Mouse (Mus musculus) mature B cell (primary cell): ENCODE results near the gene Dhodh.

Experiments
- in situ Hi-C: fragments of 300-500 bp; cut with MboI; formaldehyde crosslinking; loops from 2 replicates; pipeline ENCODE4 v1.14.3; 2019

Gene Dhodh

DNA sequence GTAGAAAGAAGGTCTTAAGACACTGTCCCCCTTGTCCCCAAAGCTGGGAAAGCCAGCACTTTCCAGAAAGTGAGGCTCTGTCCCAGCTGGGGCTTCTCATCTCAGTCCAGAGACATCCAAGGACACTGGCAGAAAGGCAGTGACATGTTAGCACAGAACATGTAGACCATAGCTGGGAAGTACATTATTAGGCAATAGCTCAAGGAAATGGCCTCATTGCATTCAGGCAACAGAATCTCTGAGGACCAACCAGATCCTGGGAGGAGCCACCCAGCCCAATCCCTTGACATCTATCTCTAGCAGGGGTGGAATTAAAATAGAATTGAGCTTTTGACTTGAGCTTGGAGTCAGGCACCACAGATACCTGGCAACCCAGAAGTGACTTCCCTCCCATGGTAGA, 22.8 kb downstream of the Dhodh start:
- in situ Hi-C loops, result no loop called here

DNA sequence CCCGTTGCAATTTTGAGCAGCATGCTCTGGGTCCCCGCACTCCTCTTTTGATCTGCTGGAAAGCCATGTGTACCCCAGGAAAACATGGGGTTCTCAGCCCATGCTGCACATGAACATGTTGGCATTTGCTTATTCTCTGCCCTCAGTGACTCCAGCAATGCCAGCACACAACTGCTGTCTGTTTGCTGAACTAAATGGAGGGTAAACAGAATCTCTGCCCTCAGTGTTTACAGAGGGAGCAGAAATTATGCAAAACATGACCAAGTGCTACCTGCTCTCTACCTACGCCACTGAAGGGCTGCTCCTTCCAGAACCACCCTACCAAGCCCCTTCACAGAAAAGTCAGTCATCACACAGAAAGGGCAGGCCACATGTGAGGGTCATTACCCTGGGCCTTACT, 23.6 kb downstream of the Dhodh start:
- in situ Hi-C loops, result no loop called here

DNA sequence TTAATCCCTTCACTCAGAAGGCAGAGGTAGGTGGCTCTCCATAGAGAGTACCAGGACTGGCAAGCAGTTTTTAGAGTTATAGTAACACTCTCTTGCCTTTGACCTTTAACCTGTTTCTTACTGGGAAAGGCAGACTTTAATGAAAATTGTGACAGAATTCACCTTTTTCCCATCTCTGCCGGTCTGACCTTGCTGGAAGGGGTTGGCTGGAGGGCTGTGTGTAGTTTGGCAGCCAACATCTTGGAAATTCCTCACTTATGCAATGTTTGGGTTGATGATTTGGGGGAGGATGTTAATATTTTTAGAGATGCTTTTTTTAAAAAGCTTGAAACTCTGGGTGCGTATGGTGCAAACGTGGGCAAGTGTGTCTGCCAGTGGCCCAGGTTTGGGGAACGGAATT, 24.2 kb downstream of the Dhodh start:
- in situ Hi-C loops, result no loop called here

DNA sequence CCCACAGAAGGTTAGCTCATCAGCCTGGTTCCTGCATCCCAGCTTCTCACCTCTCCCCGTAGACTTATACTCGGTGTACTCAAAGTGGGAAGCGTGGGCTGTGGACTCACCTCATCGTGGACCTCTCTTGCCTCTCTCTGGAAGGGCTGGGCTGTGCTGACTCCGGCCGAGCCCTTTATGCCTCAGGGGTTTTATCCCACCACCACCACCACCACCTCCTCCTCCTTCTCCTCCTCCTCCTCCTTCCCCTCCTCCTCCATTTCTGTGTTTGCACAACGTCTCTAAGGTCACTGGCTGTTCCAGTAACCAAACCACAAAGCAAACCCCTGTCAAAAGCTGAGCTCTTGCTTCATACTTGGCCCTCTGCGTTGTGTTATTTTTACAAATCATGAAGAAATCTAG, 29.6 kb downstream of the Dhodh start, which contains the start of gene Hp:
Gene Hp (minus strand): TSS at position 273 of the 402 bp plus-strand sequence.
- in situ Hi-C loops, result no loop called here

DNA sequence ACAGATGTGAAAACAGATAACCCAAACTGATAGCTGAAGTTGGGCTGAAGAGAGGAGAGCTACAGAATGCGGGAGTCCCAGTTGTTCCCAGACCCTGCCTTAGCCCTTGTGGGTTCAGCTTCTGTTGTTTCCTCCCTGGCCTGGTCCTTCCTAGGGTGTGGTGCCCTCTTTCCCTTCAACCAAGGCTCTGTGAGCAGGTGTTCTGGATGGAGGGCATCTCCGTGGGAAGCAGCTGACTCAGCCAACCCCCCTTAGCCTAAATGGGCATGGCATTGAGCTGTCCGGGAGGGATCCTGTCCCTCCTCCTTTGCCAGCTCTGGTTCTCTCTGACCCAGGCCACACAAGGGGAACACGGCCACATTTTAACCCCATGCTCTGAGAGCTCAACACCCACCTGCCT, 32.2 kb downstream of the Dhodh start:
- in situ Hi-C loops, result no loop called here

DNA sequence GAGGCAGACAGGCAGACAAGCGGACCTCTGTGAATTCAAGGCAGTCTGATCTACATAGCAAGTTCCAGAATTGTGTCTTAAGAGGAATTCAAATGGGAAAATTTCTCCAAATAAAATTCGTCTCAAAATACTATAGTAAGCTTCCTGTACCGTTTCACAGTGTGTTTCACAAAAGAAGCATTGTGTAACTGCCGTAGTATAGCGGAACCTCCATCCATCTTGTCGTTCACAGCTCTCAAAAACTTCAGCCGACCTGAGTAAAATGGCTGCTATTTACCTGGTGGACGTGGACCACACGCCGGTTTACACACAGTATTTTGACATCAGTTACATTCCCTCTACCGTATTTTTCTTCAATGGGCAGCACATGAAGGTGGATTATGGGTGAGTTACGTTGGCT, 37.3 kb downstream of the Dhodh start:
- in situ Hi-C loops, result loop anchor here (25.0 kb wide), 1 partner anchor 1984 kb away; the partner anchor contains the start of gene Psmd7

DNA sequence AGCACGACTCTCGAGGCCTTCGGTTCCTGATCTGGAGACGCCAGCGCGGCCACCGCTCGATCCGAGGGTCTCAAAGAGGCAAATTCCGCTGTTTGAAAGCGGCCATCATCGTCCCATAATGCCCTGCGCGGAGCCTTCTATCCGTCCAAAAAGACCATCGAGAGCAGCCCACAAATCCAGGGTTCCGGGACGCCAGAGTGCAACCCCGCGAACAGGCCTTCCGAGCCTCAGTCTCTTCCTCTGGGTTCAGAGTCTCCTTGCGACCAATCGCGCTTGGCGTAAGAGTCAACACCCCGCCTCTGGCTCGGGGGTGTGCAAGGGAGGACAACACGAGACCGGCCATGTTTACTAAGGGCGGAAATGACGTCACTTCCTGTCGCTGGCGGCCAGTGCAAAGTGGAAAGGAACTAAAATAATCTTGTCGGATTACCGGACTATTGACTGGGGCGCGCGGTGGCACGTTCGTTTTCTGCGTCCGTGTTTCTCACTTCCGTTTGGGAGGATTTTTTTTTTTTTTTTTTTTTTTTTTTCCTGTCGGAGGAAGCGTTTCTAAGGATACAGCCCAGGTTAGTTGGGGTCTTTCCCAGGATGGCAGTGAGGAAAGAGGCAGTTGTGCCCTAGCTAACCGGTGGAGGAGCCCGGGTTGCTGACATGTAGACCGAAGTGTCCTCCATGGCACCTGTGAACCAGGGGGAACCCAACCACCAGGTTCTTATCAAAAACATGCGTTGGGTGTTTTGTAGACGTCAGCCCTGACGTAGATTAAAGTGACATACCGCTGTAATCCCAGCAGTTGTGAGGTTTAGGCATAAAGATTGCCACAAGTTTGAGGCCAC, 42.8 kb downstream of the Dhodh start, which contains the start of the genes Dhx38 and Txnl4b:
Gene Dhx38 (minus strand): TSS at position 364 of the 836 bp plus-strand sequence.
Gene Txnl4b (plus strand): TSS at position 395 of the 836 bp plus-strand sequence.
- in situ Hi-C loops, result loop anchor here (25.0 kb wide), 1 partner anchor 1978 kb away; the partner anchor contains the start of gene Psmd7

DNA sequence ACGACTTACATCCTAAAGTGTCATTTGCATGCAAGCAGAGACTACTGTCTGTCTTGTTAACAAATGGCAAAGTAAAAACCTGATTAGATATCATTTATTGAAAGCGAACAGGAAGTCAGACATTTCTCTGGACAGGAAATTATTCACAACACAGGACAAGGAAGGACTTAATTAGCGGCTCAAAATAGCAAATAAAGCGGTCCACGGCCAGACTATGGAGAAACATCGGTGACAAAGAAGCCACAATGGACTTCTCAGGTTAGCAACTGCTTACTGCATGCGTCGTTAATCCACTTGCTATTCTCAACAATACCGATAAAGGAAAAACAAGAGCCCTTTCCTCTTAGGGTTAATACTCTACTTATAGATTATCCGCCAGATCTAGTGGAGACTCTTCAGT, 43.7 kb downstream of the Dhodh start:
- in situ Hi-C loops, result loop anchor here (25.0 kb wide), 1 partner anchor 1977 kb away; the partner anchor contains the start of gene Psmd7

DNA sequence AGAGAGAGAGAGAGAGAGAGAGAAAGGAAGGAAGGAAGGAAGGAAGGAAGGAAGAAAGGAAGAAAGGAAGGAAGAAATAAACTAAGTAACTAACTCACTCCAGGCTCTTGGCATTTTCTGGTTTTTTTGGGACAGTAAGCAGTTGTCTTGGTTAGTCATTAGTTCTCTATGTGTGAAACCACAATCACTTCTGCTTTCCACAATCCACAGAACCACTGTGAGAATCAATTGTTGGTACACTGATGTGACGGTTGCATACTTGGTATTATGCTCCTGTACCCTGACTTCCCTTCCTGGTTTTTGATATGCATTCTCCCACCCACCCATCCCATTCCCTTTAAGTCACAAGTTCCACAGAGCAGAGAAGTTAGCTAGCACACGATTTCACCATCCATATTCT, 44.6 kb downstream of the Dhodh start:
- in situ Hi-C loops, result loop anchor here (25.0 kb wide), 1 partner anchor 1977 kb away; the partner anchor contains the start of gene Psmd7

DNA sequence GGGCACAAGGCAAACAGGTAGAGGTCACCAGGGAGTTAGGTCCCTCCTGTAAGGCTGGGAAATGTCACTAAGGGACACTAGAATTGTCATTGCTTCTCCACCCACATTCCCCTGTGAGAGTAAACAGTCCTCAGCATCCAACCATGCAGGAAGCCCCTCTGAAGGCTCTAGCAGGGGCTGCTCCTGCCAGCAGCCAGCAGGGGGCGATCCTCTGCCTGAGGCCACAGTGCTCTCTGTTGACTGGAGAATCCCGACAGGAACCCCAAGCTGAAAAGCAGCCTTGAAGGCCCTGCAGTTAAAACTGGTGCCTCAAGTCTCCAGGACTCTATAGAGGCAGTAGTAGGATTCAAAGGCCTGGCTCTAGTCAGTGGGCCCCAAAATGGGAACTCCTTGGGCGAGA, 56.8 kb downstream of the Dhodh start:
- in situ Hi-C loops, result loop anchor here (25.0 kb wide), 1 partner anchor 1964 kb away; the partner anchor contains the start of gene Psmd7

DNA sequence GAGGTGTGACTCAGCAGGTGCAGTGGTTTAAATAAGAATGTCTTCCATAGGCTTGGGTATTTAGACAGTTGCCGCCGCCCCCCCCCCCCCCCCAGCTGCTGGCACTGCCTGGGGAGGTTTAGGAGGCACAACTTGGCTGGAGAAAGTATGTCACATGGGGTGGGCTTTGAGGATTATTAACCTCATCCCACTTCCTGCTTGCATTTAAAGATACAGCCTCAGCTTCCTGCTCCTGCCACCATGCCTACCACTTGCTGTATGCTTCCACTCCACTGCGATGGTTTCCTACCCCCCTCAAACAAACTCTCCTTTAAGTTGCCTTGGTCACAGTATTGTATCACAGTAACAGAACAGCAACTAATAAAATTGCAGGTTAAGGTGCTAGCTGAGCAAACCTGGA, 64.4 kb downstream of the Dhodh start:
- in situ Hi-C loops, result no loop called here

DNA sequence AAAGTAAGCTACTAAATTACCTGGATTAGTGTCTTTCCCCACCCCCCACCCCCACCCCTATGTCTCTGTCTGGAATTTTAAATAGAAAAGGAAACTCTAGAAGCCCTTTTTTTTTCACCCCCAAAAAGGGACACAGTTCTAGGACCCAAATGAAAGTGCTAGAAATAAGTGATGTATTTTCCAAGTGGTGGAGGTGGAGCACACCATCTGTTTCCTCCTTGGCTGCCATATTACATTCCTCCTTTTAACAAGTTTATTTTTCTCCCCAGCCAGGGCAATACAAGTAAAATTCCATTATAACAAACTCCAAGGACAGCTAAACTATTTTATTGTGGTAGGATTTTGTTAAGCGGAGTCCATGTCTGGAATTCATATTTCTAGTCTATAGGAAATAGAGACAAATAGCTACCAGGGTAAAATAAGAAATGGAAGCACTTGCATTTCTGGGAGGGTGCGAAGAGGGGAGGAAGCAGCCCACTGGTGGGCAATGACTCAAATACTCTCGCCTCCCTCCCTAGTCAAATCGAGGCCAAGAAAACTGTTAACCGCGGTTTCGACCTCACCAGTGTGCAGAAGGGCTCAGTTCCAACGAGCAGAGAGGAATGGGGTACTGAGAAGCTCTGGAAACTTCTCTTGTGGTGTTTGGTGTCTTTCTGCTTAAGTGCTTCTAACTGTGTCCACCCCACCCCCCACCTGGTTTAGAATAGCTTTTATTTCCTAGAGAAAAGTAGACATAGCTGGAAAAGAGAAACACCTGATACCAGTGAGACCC, 65.5 kb downstream of the Dhodh start:
- in situ Hi-C loops, result no loop called here

DNA sequence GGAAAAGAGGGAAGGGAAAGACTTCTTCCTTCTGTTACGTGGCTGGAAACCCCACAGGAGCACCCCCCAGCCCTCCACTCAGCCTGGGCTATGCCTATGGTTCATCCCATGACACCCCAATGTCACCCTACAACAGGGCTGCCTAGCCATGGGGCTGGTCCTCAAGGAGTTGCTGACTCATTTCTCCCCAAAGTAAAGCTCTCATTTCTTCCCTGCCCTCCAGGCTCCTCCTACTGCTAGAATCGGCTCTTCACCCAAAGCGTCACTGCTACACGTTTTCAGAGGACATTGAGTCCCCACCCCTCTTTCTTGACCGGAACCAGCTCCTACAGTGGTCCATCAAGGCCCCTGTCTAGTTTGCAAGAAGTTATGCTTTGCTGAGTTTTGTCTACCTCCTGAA, 66.3 kb downstream of the Dhodh start:
- in situ Hi-C loops, result no loop called here
